14 mouse cellular contexts compared by ENCODE assay signal in genomic region chr11:20500516-20500915, GRCm38 (mm10). TPM values are rescaled to one million over a fixed set of nuclear protein-coding genes. Genes with fewer than 3 reads are reported as not detected.
DNase-seq lines count a peak whose midpoint lies in the region; ATAC-seq and TF ChIP-seq lines count a peak whose summit lies in the region.
"Had no signal": no experiment of that assay in that cellular context is flagged by ENCODE, and none has a peak within 500 bp of the region (broad histone marks: within the 10 kb centered on the region; RNA-seq: fewer than 3 reads in every experiment).

No protein-coding gene starts in this region.

- peak; percentile 69 for TF ChIP-seq RAD21 in CH12.LX (IDR thresholded peaks at IDR 0.05; ENCODE audit: low read depth, low read length)

- no peak overlapping the region for H3K9ac ChIP-seq in liver, embryonic 14.5 days (replicated peaks)
- no peak overlapping the region for H3K9ac ChIP-seq in liver, embryonic 11.5 days (ENCODE audit: low read depth, low read length)
- no peak overlapping the region for H3K9ac ChIP-seq in CH12.LX (ENCODE audit: insufficient read depth, low read depth)
- H3K9ac ChIP-seq: kidney, embryonic 15.5 days; limb, embryonic 13.5 days had no signal

- peak; percentile 31; the same call in 1 of the 2 replicates for TF ChIP-seq CTCF in liver, embryonic 14.5 days (IDR thresholded peaks at IDR 0.05; ENCODE audit: low read depth)
- peak; percentile 32 to 74; a peak in 2 of 4 replicates for TF ChIP-seq CTCF in CH12.LX (conservative IDR thresholded peaks at IDR 0.05 in 1 of 2, IDR thresholded peaks at IDR 0.05 in 1 of 2; ENCODE audit: low read depth in 2 of 2, low read length in 2 of 2)

- DNase-seq in liver, embryonic 14.5 days (ENCODE audit: low read depth in 3 of 3, low spot score in 3 of 3): no peak
- DNase-seq in liver, embryonic 11.5 days (ENCODE audit: low spot score): no peak
- DNase-seq in A20 (ENCODE audit: low read depth, low spot score) (peak; percentile 51), CH12.LX (ENCODE audit: extremely low read depth) (peak; percentile 53)
- DNase-seq in right cerebral cortex, postnatal 36 days (ENCODE audit: low spot score in 2 of 2): no peak
- DNase-seq in heart, adult 8-10 months (ENCODE audit: low spot score): no peak
- DNase-seq: adrenal gland, adult 8-10 months; heart, postnatal 36 days; retina, postnatal 1 day had no signal

- H3K4me1 ChIP-seq in liver, embryonic 14.5 days (replicated peaks; ENCODE audit: control insufficient read depth in 2 of 2, insufficient read depth in 2 of 2, low read length in 1 of 2): no peaks in the 10 kb centered on the region
- no peaks in the 10 kb centered on the region for H3K4me1 ChIP-seq in liver, embryonic 11.5 days (replicated peaks; ENCODE audit: control insufficient read depth, insufficient read depth, low read length)
- peaks cover 3 to 12% of the 10 kb centered on the region in 2 experiments; a peak in 2 of 4 replicates for H3K4me1 ChIP-seq in CH12.LX (ENCODE audit: control insufficient read depth in 1 of 2, insufficient read depth in 2 of 2)
- H3K4me1 ChIP-seq: kidney, embryonic 15.5 days had no signal

- no peak for TF ChIP-seq POLR2A in CH12.LX (IDR thresholded peaks at IDR 0.05; ENCODE audit: low read depth, low read length)

- 31% methylated on average over 3 of the region's 3 CpGs for WGBS in liver, embryonic 14.5 days (ENCODE audit: insufficient replicate concordance)
- 37% methylated on average over 3 of the region's 3 CpGs for WGBS in liver, embryonic 11.5 days

- no peak for TF ChIP-seq EP300 in liver, embryonic 14.5 days (IDR thresholded peaks at IDR 0.05; ENCODE audit: low read depth)
- no peak for TF ChIP-seq EP300 in CH12.LX (IDR thresholded peaks at IDR 0.05; ENCODE audit: low read length)

- H3K27ac ChIP-seq in liver, embryonic 14.5 days: no peak overlapping the region
- no peak overlapping the region for H3K27ac ChIP-seq in liver, embryonic 11.5 days (ENCODE audit: low read depth, low read length)
- no peak overlapping the region for H3K27ac ChIP-seq in CH12.LX (ENCODE audit: insufficient read depth, low read depth)
- H3K27ac ChIP-seq: kidney, embryonic 15.5 days; limb, embryonic 13.5 days had no signal

- no peak for ATAC-seq in liver, embryonic 14.5 days (ENCODE audit: insufficient read depth)
- no peak for ATAC-seq in liver, embryonic 11.5 days (replicated peaks; ENCODE audit: low FRiP score)
- ATAC-seq in megakaryocyte, adult 5-6 weeks (ENCODE audit: poor library complexity, severe bottlenecking): peak; percentile 88
- ATAC-seq: Patski had no signal

- no peaks in the 10 kb centered on the region for H3K9me3 ChIP-seq in liver, embryonic 14.5 days (ENCODE audit: control insufficient read depth, low read length)
- H3K9me3 ChIP-seq in liver, embryonic 11.5 days (ENCODE audit: control insufficient read depth, low read length): no peaks in the 10 kb centered on the region
- H3K9me3 ChIP-seq in CH12.LX (replicated peaks; ENCODE audit: low read length): peaks cover 2% of the 10 kb centered on the region
- H3K9me3 ChIP-seq: kidney, embryonic 15.5 days; limb, embryonic 13.5 days had no signal

- no peak overlapping the region for H3K4me2 ChIP-seq in liver, embryonic 14.5 days (ENCODE audit: low read depth)
- no peak overlapping the region for H3K4me2 ChIP-seq in liver, embryonic 11.5 days
- no peak overlapping the region for H3K4me2 ChIP-seq in CH12.LX (ENCODE audit: insufficient read depth, low read depth, poor library complexity, severe bottlenecking)
- H3K4me2 ChIP-seq: kidney, embryonic 15.5 days; limb, embryonic 13.5 days had no signal

- H3K4me3 ChIP-seq in liver, embryonic 14.5 days (ENCODE audit: insufficient read depth in 1 of 2, low read depth in 2 of 2, low read length in 2 of 2): no peak overlapping the region
- no peak overlapping the region for H3K4me3 ChIP-seq in liver, embryonic 11.5 days (ENCODE audit: low read depth, low read length)
- no peak overlapping the region for H3K4me3 ChIP-seq in CH12.LX (replicated peaks in 1 of 3; ENCODE audit: low read depth in 2 of 3, low read length in 2 of 3, poor library complexity in 1 of 3)
- H3K4me3 ChIP-seq: erythroblast, embryonic 14.5 days; kidney, embryonic 15.5 days; limb, embryonic 13.5 days had no signal

- no peaks in the 10 kb centered on the region for H3K36me3 ChIP-seq in liver, embryonic 14.5 days (replicated peaks; ENCODE audit: control insufficient read depth, insufficient read depth, low read depth)
- no peaks in the 10 kb centered on the region for H3K36me3 ChIP-seq in liver, embryonic 11.5 days (ENCODE audit: control insufficient read depth, insufficient read depth, low read length)
- no peaks in the 10 kb centered on the region for H3K36me3 ChIP-seq in CH12.LX (replicated peaks in 1 of 2; ENCODE audit: control insufficient read depth in 1 of 2, insufficient read depth in 1 of 2, low read length in 1 of 2)
- H3K36me3 ChIP-seq: kidney, embryonic 15.5 days; limb, embryonic 13.5 days had no signal

- in situ Hi-C loops in CH12.LX (cut with MboI; ENCODE audit: low pct_ligation_motif_present, low pct_unique_long_range_greater_than_20kb, low sequenced_read_pairs): no loop called here

- dilution Hi-C loops in CH12.LX (cut with MboI; ENCODE audit: extremely low pct_ligation_motif_present, extremely low pct_unique_long_range_greater_than_20kb, low sequenced_read_pairs): no loop called here

- H3K27me3 ChIP-seq in liver, embryonic 14.5 days (ENCODE audit: control insufficient read depth, insufficient read depth, low read length): no peaks in the 10 kb centered on the region
- H3K27me3 ChIP-seq in liver, embryonic 11.5 days (replicated peaks; ENCODE audit: control insufficient read depth, insufficient read depth, low read length): no peaks in the 10 kb centered on the region
- no peaks in the 10 kb centered on the region for H3K27me3 ChIP-seq in CH12.LX (replicated peaks)
- H3K27me3 ChIP-seq: kidney, embryonic 15.5 days; limb, embryonic 13.5 days; Patski had no signal

- no peaks in the 10 kb centered on the region for H3K79me2 ChIP-seq in CH12.LX (replicated peaks; ENCODE audit: control insufficient read depth, extremely low read depth, insufficient read depth, poor library complexity, severe bottlenecking)

TF ChIP-seq in CH12.LX, 34 proteins besides CTCF, POLR2A, EP300 and RAD21:
- peak; percentile 41; the same call in 1 of the 2 replicates for TF ChIP-seq ZNF384 (IDR thresholded peaks at IDR 0.05; ENCODE audit: low read depth, low read length)
- TF ChIP-seq IRF4 (IDR thresholded peaks at IDR 0.05; ENCODE audit: low read depth, low read length): peak; percentile 41
- no peak for TF ChIP-seq PAX5 (IDR thresholded peaks at IDR 0.05; ENCODE audit: low read length)
- TF ChIP-seq SMC3 (IDR thresholded peaks at IDR 0.05; ENCODE audit: low read depth, low read length): peak; percentile 89

RNA-seq across cellular contexts. Expression of gene Sertad2, which starts 42.5 kb away (rescaled TPM):
- 10.5 and 11.6 TPM in 2 replicates for polyA plus RNA-seq in liver, embryonic 14.5 days (2012; rRNA removed)
- 22.5 and 23.6 TPM in 2 replicates for polyA plus RNA-seq in liver, embryonic 14.5 days (2014; fragmentation: Nextera tagmentation; extraction: Ambion mirVana)
- 16.2 and 21.4 TPM in 2 replicates for polyA plus RNA-seq in liver, embryonic 11.5 days (2014; fragmentation: Nextera tagmentation; extraction: Ambion mirVana)
- total RNA-seq in CH12.LX (2012; rRNA removed) (5.2 and 6.0 TPM in 2 replicates), CH12.LX (2014; rRNA removed) (5.9 TPM in 2 replicates)
- polyA plus RNA-seq in CH12.LX (2012; ENCODE audit: insufficient read length, low read depth): 10.3 and 13.1 TPM in 2 replicates
- 9.1 and 9.7 TPM in 2 replicates for total RNA-seq in megakaryocyte, adult 5-6 weeks (2015)
- 6.9 and 7.0 TPM in 2 replicates for total RNA-seq in megakaryocyte, adult 5-6 weeks (2017)
- total RNA-seq in heart, adult 8-10 months (2022): 10 to 100 TPM; 17.2 to 22.2 (median 20.1) TPM

Comparison
In these comparisons a context has a peak if more than half of its experiments do, and no peak if none do; other contexts are left out.
1. DNase-seq: peak in A20 (single experiment) and CH12.LX (single experiment); none in liver, embryonic 14.5 days (0 of 3), liver, embryonic 11.5 days (single experiment), right cerebral cortex, postnatal 36 days (0 of 2) and heart, adult 8-10 months (single experiment).